Mouse (Mus musculus) thymus, postnatal 10 days (tissue): ENCODE data around the gene Wdr72.
A peak's percentile ranks its signal among the peaks of the same experiment; 100 is the strongest.

Source experiments
- DNase-seq, 2 experiments: peaks; one replicate each; pipeline ENCODE4 v3.0.0; 2021; ENCODE audit warnings: low spot score in 2 of 2

Gene Wdr72

GRCm38 (mm10) chr9:74109761-74110460, at the start of gene Wdr72:
Wdr72 (plus strand) TSS chr9:74110356.
- DNase-seq: no peak

DNA sequence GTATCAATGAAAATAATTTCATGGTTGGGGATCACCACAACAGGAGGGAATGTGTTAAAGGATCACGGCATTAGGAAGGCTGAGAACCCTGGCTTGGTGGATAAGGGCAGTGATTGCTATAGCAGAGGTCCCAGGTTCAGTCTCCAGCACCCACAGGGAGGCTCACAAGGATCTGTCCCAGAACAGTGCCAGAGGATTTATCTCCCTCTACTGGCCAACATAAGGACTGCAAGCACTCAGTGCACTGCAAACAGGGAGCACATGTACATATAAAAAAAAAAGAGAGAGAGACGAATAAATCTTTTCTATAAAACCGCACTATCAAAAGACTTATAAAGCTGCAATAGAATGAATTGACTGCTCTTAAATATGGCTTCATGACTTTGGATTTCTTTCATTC, 43.9 kb upstream of the Wdr72 start:
- peak in 1 of 2 experiments; percentile 10 for DNase-seq

DNA sequence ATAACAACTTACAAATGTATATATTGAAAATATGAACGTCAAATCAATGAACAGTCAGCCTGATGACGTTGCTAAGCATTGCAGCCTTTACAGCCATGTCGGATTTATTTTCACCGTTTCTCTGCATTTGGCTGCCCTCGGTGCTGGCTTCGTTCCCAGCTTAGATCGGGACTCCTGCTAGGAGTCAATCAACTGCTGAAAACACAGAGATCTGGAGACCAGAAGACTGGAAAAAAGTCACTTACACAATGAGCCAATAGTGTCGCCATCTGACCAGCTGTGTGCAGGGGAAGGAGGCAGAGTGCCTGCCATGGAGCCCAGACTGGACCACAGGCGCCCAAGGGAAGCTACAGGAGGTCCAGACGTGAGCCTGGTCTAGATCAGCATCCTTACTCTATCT, 43.4 kb upstream of the Wdr72 start:
- no peak for DNase-seq

GRCm38 (mm10) chr9:74075958-74076357, 34.2 kb upstream of the Wdr72 start:
- no peak for DNase-seq

DNA sequence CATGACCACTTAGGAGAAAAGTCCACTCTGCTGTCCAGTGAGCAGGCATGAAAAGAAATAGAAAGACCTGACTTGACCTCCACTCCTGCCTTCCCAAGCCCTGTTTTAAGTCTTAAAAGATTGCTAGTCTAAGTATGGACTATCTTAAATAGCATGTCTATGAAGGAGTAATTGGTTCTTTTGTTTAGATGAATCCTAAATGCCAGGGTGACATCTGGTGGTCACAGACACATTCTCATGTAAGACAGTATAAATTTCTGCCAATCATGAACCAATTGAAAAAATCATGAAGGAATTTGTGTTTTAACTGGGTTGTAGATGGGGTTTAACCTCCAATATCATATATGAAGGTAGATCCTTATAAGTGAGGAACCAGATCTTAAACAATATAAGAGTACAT, 31.7 kb upstream of the Wdr72 start:
- no peak for DNase-seq

- DNase-seq: no peak
These were observed 29.9 kb upstream of the Wdr72 start for GRCm38 (mm10) chr9:74080241-74080640.

- no peak for DNase-seq
These were observed 8.6 kb upstream of the Wdr72 start for GRCm38 (mm10) chr9:74101591-74101990.

DNA sequence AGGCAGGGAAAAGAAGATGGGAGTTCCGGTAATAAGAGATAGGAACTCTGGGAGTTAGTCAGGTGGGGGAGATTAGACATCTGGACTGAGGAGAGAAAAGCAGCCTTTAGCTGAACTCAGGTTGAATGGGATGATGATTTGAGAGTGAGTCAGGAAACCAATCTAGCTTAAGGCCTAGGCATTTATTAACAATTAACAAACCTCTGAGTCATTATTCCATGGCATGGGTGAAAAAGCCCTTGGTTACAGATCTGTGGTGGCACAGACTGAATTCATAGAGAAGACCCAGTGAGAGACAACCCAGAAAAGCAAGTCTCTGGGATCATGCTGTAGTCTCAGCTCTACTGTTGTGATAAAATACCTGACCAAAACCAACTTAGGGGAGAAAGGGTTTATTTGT, 7.5 kb upstream of the Wdr72 start:
- no peak for DNase-seq

DNA sequence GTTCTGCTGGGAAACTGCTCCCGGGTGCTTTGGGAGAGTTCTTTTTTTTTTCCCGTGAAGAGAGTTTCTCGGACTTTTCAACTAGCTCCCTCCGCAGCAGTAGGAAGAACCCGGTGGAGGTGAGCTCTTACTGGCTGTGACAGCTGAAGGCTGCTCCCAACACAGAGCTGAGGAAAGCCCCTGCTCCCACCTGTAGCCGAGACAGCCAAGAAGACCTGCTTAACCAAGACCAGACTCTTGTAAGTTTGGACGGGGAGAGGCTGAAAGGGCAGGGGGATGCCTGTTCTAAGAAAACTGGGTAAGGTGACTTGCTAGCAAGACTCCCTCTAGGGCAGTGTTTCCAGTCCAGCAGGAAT, 283 bp downstream of the Wdr72 start:
- no peak for DNase-seq

GRCm38 (mm10) chr9:74112526-74112925, 2.4 kb downstream of the Wdr72 start:
- DNase-seq: no peak

DNA sequence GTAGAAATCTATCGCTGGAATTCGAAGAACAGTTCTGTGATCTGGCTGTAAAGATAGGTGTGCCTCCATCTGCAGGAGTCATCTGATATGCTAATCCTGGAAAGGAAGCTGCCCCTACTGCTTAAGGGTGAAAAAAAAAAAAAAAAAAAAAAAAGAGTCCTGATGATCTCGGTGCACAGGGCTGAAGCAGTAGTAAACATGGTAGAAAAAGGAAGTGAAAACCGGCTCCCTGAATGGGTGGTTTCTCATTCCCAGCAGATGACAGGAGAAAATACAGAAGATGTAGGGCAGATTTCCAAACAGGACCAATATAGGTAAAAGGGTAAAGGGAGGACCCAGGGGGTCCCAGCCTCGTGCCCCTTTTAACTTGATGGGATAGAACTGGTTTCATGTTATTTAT, 16.1 kb downstream of the Wdr72 start:
- DNase-seq: no peak

- no peak for DNase-seq
These were observed 23.9 kb downstream of the Wdr72 start for GRCm38 (mm10) chr9:74134010-74134409.

- DNase-seq: peak in 1 of 2 experiments; percentile 42
These were observed 31.7 kb downstream of the Wdr72 start for GRCm38 (mm10) chr9:74141864-74142263.

DNA sequence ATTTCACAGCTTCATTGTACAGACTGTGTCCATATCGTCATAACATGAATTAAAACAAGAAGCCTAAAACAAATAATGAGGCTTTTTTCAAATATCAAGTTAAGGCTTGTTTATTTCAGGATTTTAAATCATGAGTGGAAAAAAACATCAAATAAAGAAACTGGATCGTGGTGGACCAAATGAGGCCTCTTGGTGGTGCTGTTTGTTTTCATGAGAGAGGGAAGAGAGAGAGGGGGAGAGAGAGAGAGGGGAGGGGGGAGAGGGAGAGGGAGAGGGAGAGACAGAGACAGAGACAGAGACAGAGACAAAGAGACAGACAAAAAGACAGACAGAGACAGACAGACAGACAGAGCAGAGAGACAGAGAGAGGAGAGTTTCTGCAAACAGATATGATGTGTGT, 32.5 kb downstream of the Wdr72 start:
- no peak for DNase-seq

GRCm38 (mm10) chr9:74145203-74145602, 35.0 kb downstream of the Wdr72 start:
- no peak for DNase-seq

DNA sequence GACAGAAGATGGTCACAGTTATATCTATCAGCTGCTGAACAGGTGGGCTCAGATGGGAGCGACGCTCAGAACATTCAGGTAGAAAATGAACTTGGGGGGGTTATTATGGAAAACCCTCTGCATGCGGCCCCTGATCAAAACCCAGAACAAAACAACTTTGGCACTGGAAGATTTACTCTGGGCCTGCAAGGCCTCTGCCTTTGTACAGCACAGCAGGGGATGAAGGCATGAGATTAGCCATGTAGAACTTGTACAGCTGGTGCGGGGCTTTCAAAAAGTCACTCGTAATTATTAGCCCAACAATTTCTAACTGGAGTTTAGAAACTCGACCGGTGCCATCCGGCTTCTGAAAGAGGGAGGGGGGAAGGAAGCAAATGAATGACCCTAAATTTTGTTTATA, 38.1 kb downstream of the Wdr72 start:
- no peak for DNase-seq

DNA sequence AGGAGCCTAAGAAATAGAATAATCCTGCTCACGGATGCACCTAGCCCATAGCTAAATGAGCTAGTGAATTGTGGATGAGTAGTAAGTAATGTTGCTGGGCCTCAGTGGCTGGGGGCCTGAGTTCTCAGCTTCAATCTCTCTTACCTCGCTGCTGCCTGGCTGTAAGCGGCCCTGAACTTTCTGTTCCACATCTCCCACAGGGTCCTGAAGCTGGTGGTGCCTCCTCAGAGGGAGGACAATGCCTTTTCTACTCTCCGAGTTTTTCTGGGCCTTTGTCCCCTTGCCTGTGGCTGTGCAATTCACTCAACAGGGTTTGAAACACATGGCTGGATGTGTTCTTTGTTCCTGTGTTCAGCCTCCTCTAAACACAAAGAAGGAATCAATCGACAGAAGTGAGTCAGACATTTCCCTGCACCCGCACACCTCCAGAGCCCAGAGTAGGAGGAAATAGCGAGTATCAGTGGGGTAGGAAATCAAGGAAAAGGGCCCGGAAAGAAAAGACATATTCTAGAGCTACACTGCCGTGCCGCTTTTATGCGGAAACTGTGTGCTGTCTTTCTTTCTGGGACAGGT, 50.3 kb downstream of the Wdr72 start:
- no peak for DNase-seq

DNA sequence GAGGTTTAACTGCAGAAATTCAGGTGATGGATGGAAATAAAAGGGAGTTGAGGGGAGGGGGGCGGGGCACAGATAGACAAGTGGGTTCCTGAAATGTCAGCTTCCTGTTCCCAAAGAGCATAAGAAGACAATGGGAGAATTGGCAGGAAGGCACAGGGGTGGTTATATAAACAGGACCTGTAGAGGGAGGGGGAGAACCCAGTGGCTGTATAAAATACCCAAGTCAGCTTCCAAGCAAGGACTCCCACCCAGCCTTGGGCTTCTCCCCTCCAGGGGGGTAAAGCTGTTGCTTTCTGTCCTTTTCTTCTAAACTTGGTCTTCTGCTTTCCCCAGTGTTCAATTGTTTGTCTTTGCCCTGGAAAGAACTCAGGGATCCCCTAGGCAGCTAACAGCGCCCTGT, 55.5 kb downstream of the Wdr72 start:
- no peak for DNase-seq

DNA sequence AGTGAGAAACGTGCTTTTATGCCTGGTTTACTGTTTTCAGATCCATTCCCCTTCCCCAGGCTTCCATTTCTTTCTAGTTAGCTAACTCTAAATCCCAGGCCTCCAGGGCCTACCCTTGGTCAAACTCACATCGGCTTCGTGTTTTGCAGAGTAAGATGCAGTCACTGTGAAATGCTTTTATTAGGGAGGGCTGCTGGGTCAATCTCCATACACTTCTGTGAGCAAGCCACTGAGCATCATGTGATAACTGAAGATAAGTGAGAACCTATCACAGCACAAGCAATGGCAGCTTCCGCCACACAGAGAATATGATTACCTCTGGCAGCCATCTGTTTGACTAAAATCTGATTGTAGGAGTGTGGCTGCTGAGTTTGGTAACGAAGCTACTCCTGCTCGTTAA, 59.7 kb downstream of the Wdr72 start:
- DNase-seq: no peak

GRCm38 (mm10) chr9:74186748-74187400, 76.7 kb downstream of the Wdr72 start:
- no peak for DNase-seq

DNA sequence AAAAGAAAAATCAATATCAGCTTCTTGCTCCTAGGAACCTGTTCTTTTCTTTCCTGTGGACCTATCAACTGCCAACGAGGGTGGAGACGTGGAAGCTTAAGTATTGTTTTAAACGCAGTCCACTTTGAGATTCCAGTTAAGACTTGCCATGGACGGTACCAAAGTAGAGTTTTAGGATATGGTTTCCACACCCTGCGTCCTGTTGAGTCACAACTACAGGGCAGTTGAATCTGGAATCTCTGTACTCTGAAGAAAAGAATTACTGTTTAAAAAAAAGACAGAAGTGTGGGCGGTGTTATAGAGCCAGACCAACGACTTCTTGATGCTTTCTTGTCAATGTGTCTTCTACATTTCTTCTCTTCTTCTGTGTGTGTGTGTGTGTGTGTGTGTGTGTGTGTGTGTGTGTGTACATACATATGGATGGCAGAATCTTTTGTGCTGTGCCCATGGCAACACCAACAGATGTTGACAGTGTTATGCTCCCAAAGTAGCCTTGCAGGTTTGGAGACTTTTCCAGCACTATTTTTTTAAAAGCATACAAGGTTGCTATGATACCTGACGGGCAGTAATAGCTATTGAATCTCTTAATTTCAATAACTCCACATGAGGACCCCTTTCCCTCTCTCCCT, 77.4 kb downstream of the Wdr72 start:
- DNase-seq: no peak

GRCm38 (mm10) chr9:74194898-74195297, 84.7 kb downstream of the Wdr72 start:
- no peak for DNase-seq

- DNase-seq: no peak
These were observed 118.1 kb downstream of the Wdr72 start for GRCm38 (mm10) chr9:74228272-74228671.
